Mouse (Mus musculus) lung, adult 2 months (tissue): ENCODE measurements around the gene Osm.
A peak's percentile ranks its signal among the peaks of the same experiment; 100 is the strongest.

Source experiments
- CTCF ChIP-seq: fragments of 200-500 bp; IDR thresholded peaks from 2 replicates; pipeline ENCODE4 v1.5.1; 2011; ENCODE audit warnings: mild to moderate bottlenecking, low read length, control low read depth; ENCODE audit not compliant: insufficient read depth
- POLR2A ChIP-seq: fragments of 200-500 bp; IDR thresholded peaks from 2 replicates; pipeline ENCODE4 v1.6.1; 2011; ENCODE audit warnings: low read depth, mild to moderate bottlenecking, control low read depth, low read length, borderline replicate concordance; ENCODE audit errors: extremely low read depth

DNA sequence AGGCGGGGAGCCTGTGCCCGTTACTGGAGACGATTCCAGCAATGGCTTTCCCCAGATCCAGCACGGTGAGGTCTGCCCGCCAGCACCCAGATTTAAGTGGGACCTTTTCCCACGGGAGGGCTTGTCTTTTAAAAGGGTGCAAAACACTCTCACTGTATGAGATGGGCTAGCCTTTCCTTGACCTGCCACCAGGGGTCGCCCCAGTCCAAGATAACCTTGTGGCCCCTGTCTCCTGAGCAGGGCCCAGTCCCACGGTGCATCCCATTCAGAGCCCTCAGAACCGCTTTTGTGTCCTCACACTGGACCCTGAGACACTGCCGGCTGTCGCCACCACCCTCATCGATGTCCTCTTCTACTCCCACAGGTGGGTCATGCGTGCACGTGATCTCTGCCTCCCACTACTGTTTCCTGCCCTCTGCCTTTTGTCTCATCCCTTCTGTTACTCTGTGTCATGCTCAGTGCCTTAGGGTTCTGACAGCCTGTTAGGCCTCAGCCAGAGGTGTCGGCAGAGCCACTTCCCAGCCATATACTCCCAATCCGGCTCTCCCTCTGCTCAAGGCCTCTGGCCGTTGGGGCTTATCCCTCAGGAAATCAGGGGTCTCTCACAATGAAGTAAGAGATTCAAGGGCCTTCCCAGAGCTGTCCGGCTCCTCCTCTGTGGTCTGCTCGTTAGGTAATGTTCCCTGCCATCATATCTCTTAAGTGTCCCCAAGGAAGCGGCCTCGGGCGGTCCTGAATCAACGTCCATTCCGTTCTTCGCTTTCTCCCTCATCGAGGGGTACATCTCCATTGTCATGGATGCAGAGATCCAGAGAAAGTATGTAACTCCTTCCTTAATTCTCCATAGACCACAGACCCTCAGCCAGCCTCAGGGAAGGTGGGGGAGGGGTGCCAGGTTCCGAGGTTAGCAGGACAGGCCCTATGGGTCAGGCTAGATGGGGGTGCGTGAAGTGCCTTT lies 15.5 kb upstream of the Osm start:
- peak; percentile 91 for TF ChIP-seq CTCF
- no peak for TF ChIP-seq POLR2A
